Mouse (Mus musculus) erythroid progenitor cell, adult 5-6 weeks (primary cell): ENCODE data around the gene H2bfm. TPM values are rescaled to one million over a fixed set of nuclear protein-coding genes. Genes with fewer than 3 reads are reported as not detected.
"Not testable (repeated sequence)": the region's sequence is repeated elsewhere in the genome, so short reads cannot be mapped to it uniquely, and the experiment has no call there.

Experiments
- ATAC-seq: replicated peaks from 2 replicates; pipeline ENCODE4 v1.8.0; 2016; ENCODE audit warnings: moderate number of reproducible peaks, mild to moderate bottlenecking, moderate TSS enrichment, inconsistent platforms; ENCODE audit not compliant: poor library complexity, low FRiP score, severe bottlenecking
- total RNA-seq, 2 experiments: library from RNA; stranded (forward) in 1 of 2; stranded (reverse) in 1 of 2; fragments of 150-400 nt in 1 of 2; fragments of 186-747, 209-891 nt in 1 of 2; gene quantifications; 2 replicates each; pipeline versions ENCODE4 v1.2.3 to v1.2.4; 2015 to 2017; ENCODE audit warnings: low replicate concordance in 2 of 2

The H2bfm gene
- not detected in 2 replicates for total RNA-seq (2015; ENCODE audit: low replicate concordance)
- not detected in 2 replicates for total RNA-seq (2017; ENCODE audit: low replicate concordance)

DNA sequence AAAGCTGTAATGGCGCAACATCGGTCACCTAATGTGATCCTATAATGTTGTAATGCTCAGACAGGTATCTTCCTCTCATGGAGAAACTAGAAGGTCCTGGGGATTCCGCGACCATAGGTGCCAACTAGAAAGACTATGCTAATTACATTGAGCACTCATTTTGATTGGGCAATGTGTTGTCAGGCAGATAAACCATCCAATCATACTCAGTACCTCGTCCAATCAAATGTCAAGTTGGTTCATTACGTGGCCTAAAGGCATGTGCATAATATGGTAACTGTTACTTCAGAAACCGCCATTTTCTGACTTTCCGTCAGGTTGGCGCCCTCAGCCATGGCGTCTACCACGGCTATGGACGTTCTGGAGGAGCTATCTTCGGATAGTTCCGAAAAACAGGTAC, at the start of gene H2bfm:
Gene H2bfm (plus strand): TSS at position 295 of the 400 bp plus-strand sequence.
- no peak for ATAC-seq

- no peak for ATAC-seq
Measured at GRCm38 (mm10) chrX:136895757-136896156, 31.4 kb upstream of the H2bfm start.

GRCm38 (mm10) chrX:136904369-136904768, 22.8 kb upstream of the H2bfm start:
- ATAC-seq = no peak

- no peak for ATAC-seq
Measured at GRCm38 (mm10) chrX:136925863-136926262, 1.3 kb upstream of the H2bfm start.

DNA sequence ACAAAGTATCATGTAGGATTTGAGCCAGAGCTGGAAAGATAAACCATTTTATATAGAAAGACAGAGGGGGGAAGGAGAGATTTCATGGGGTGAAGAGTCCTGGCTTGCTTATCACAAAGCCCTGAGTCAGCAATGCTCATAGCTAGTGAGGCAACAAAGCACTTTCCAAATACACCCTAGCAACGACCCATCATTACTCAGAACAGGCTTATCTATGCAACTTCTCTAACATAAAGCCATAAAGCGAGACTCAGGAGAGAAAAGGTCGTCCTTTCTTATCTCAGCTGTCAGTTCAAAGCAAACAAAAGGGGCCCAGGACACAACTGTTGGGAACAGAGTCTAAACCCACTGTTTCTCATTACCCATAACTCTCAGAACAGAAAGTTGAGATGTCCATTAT, 10.9 kb downstream of the H2bfm start:
- ATAC-seq = no peak

GRCm38 (mm10) chrX:136957583-136958279, 30.6 kb downstream of the H2bfm start:
- ATAC-seq = not testable (repeated sequence)

GRCm38 (mm10) chrX:136958300-136958699, 31.2 kb downstream of the H2bfm start:
- ATAC-seq = not testable (repeated sequence)

- no peak for ATAC-seq
Measured at GRCm38 (mm10) chrX:136959688-136960087, 32.6 kb downstream of the H2bfm start.

GRCm38 (mm10) chrX:136975397-136975796, 48.3 kb downstream of the H2bfm start, which contains the start of gene Tmsb15b2:
Tmsb15b2 (minus strand) TSS chrX:136975497.
- ATAC-seq = not testable (repeated sequence)

GRCm38 (mm10) chrX:136976424-136977084, 49.4 kb downstream of the H2bfm start, which contains the start of the genes Tmsb15l and Tmsb15b1:
Tmsb15l (minus strand) TSS chrX:136976869.
Tmsb15b1 (minus strand) TSS chrX:136976874.
- no peak for ATAC-seq

Other genes starting within 250 kb of the H2bfm start
- not detected in 2 replicates for gene Tceal1, start 219.3 kb upstream of the H2bfm start, total RNA-seq (2015; ENCODE audit: low replicate concordance)
- gene Tceal1, start 219.3 kb upstream of the H2bfm start, total RNA-seq (2017; ENCODE audit: low replicate concordance) = not detected in 2 replicates
- 78.9 and 104 TPM in 2 replicates for gene Morf4l2, start 183.6 kb upstream of the H2bfm start, total RNA-seq (2015; ENCODE audit: low replicate concordance)
- 158 and 191 TPM in 2 replicates for gene Morf4l2, start 183.6 kb upstream of the H2bfm start, total RNA-seq (2017; ENCODE audit: low replicate concordance)
- not detected in 2 replicates for gene Glra4, start 147.2 kb upstream of the H2bfm start, total RNA-seq (2015; ENCODE audit: low replicate concordance)
- gene Glra4, start 147.2 kb upstream of the H2bfm start, total RNA-seq (2017; ENCODE audit: low replicate concordance) = not detected in 2 replicates
- not detected in 2 replicates for gene Plp1, start 104.7 kb upstream of the H2bfm start, total RNA-seq (2015; ENCODE audit: low replicate concordance)
- 0.53 TPM in 1 of 2 replicates, not detected in the other for gene Plp1, start 104.7 kb upstream of the H2bfm start, total RNA-seq (2017; ENCODE audit: low replicate concordance)
- not detected in 2 replicates for gene Rab9b, start 58.6 kb upstream of the H2bfm start, total RNA-seq (2015; ENCODE audit: low replicate concordance)
- not detected in 2 replicates for gene Rab9b, start 58.6 kb upstream of the H2bfm start, total RNA-seq (2017; ENCODE audit: low replicate concordance)
- not detected in 2 replicates for gene Tmsb15b2, start 48.2 kb downstream of the H2bfm start, total RNA-seq (2015; ENCODE audit: low replicate concordance)
- not detected in 2 replicates for gene Tmsb15b2, start 48.2 kb downstream of the H2bfm start, total RNA-seq (2017; ENCODE audit: low replicate concordance)
- gene Tmsb15l, start 49.5 kb downstream of the H2bfm start, total RNA-seq (2015; ENCODE audit: low replicate concordance) = not detected in 2 replicates
- gene Tmsb15l, start 49.5 kb downstream of the H2bfm start, total RNA-seq (2017; ENCODE audit: low replicate concordance) = not detected in 2 replicates
- gene Tmsb15b1, start 49.5 kb downstream of the H2bfm start, total RNA-seq (2015; ENCODE audit: low replicate concordance) = not detected in 2 replicates
- not detected in 2 replicates for gene Tmsb15b1, start 49.5 kb downstream of the H2bfm start, total RNA-seq (2017; ENCODE audit: low replicate concordance)
- 0.72 TPM in 1 of 2 replicates, not detected in the other for gene Zcchc18, start 65.8 kb downstream of the H2bfm start, total RNA-seq (2015; ENCODE audit: low replicate concordance)
- gene Zcchc18, start 65.8 kb downstream of the H2bfm start, total RNA-seq (2017; ENCODE audit: low replicate concordance) = 0.64 TPM in 1 of 2 replicates, not detected in the other
- 1.4 and 1.7 TPM in 2 replicates for gene Slc25a53, start 111.0 kb downstream of the H2bfm start, total RNA-seq (2015; ENCODE audit: low replicate concordance)
- gene Slc25a53, start 111.0 kb downstream of the H2bfm start, total RNA-seq (2017; ENCODE audit: low replicate concordance) = 0.91 and 4.5 TPM in 2 replicates
- gene Fam199x, start 122.3 kb downstream of the H2bfm start, total RNA-seq (2015; ENCODE audit: low replicate concordance) = 0.36 and 4.2 TPM in 2 replicates
- gene Fam199x, start 122.3 kb downstream of the H2bfm start, total RNA-seq (2017; ENCODE audit: low replicate concordance) = 1.1 and 1.3 TPM in 2 replicates
- not detected in 2 replicates for gene Esx1, start 194.8 kb downstream of the H2bfm start, total RNA-seq (2015; ENCODE audit: low replicate concordance)
- not detected in 2 replicates for gene Esx1, start 194.8 kb downstream of the H2bfm start, total RNA-seq (2017; ENCODE audit: low replicate concordance)